Mouse (Mus musculus) ES-Bruce4 (cell line): ENCODE results near the gene Cebpb.

Experiments
- CTCF ChIP-seq: IDR thresholded peaks from one replicate; pipeline ENCODE4 v1.8.1; 2011; ENCODE audit warnings: low read depth, low read length
- POLR2A ChIP-seq: IDR thresholded peaks from one replicate; pipeline ENCODE4 v1.8.1; 2011; ENCODE audit warnings: low read length; ENCODE audit not compliant: insufficient read depth

- TF ChIP-seq POLR2A: no peak
- no peak for TF ChIP-seq CTCF
These were observed 25.6 kb downstream of the Cebpb start for GRCm38 (mm10) chr2:167714298-167714697.
